Mouse (Mus musculus): ENCODE results near the gene Tspan18.

- TF ChIP-seq CTCF (IDR thresholded peaks at IDR 0.05; ENCODE audit: extremely low read depth, insufficient read length, insufficient replicate concordance, low read depth, low read length), result no peak
- no peak for TF ChIP-seq POLR2A (IDR thresholded peaks at IDR 0.05; ENCODE audit: low read depth, low read length)
These were observed 33.7 kb upstream of the Tspan18 start for GRCm38 (mm10) chr2:93367962-93368361.
